Mouse (Mus musculus) heart, embryonic 16.5 days (tissue): Measurements from ENCODE around the gene Zkscan1. TPM values are rescaled to one million over a fixed set of nuclear protein-coding genes. Genes with fewer than 3 reads are reported as not detected.
A peak's percentile ranks its signal among the peaks of the same experiment; 100 is the strongest.

ENCODE experiments used
- ATAC-seq: fragments of 200-750 bp; cut with Nextera tagmentation; replicated peaks from 2 replicates; pipeline ENCODE4 v1.8.0; 2017; ENCODE audit warnings: moderate number of reproducible peaks; ENCODE audit not compliant: insufficient read depth, low FRiP score; ENCODE audit errors: extremely low read depth
- H3K27ac ChIP-seq: fragments of 300-500 bp; sonication (generic); 2 replicates; pipeline ENCODE4 v1.5.1; 2014; ENCODE audit warnings: mild to moderate bottlenecking, low read length, control low read depth, moderate library complexity
- H3K27me3 ChIP-seq: fragments of 300-500 bp; sonication (generic); 2 replicates; pipeline ENCODE4 v1.6.1; 2014; ENCODE audit warnings: low read length, mixed read lengths; ENCODE audit not compliant: control insufficient read depth, insufficient read depth
- H3K36me3 ChIP-seq: fragments of 300-500 bp; sonication (generic); 2 replicates; pipeline ENCODE4 v1.6.1; 2014; ENCODE audit not compliant: control insufficient read depth, insufficient read depth
- H3K4me1 ChIP-seq: fragments of 300-500 bp; sonication (generic); 2 replicates; pipeline ENCODE4 v1.6.1; 2014; ENCODE audit warnings: low read length, mixed read lengths; ENCODE audit not compliant: control insufficient read depth, insufficient read depth
- H3K4me2 ChIP-seq: fragments of 300-500 bp; sonication (generic); 2 replicates; pipeline ENCODE4 v1.6.1; 2014; ENCODE audit warnings: low read depth, mild to moderate bottlenecking, control low read depth, low read length
- H3K4me3 ChIP-seq: fragments of 300-500 bp; sonication (generic); 2 replicates; pipeline ENCODE4 v1.5.1; 2014; ENCODE audit warnings: mild to moderate bottlenecking, control low read depth, low read length
- H3K9ac ChIP-seq: fragments of 300-500 bp; sonication (generic); 2 replicates; pipeline ENCODE4 v1.6.1; 2014; ENCODE audit warnings: low read length, control low read depth
- H3K9me3 ChIP-seq: fragments of 300-500 bp; sonication (generic); replicated peaks from 2 replicates; pipeline ENCODE4 v1.6.1; 2016; ENCODE audit warnings: low read length; ENCODE audit not compliant: control insufficient read depth
- WGBS: fragments of 180-500 bp; shearing (Covaris S2); extraction: QIAGEN DNeasy Blood & Tissue Kit; methylation state at CpG from one replicate; pipeline ENCODE4 v1.1.7; 2014; 5-methylcytosine and 5-hydroxymethylcytosine counted together
- polyA plus RNA-seq: library from polyadenylated mRNA; unstranded; fragments of >200 nt; fragmentation: Nextera tagmentation; extraction: Ambion mirVana; gene quantifications from 2 replicates; pipeline ENCODE4 v1.2.1, GENCODE M21; 2015

Gene Zkscan1
- polyA plus RNA-seq, 1 experiment from 2014 or later: 10.1 TPM

DNA sequence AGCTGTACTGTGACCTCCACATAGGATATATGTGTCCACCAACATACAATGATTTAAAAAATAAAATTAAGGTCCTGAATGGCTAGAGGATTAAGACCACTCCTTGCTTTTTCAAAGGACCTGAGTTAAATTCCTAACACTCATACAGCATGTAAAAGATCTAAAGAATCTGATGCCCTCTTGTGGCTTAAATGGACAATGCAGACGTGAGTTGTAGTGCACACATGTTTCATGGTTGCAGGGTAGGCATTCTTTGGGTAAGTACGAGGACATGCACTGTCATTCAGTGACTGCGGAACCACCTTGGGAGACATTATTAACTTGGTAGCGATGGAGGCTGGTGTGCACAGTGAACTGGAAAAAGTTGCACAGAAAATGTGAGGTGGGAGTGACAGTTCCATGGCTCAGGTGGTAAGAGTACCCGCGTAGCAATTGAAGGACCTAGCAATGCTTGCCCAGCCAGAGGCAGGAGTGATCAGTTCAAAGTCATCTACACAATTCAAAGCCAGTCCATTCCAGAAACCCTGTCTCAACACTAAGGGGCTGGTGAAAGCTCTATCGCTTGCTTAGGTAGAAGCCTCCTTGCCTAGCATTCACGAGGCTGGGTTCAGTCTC, 53.2 kb downstream of the Zkscan1 start:
- peaks cover 25% of the 10 kb centered on the region for H3K36me3 ChIP-seq
- no peak overlapping the region for H3K9ac ChIP-seq
- H3K27me3 ChIP-seq: no peaks in the 10 kb centered on the region
- no peak overlapping the region for H3K4me2 ChIP-seq
- no peaks in the 10 kb centered on the region for H3K4me1 ChIP-seq
- ATAC-seq: peak; percentile 32
- H3K4me3 ChIP-seq: no peak overlapping the region
- H3K27ac ChIP-seq: no peak overlapping the region
- WGBS: 60% methylated on average over 8 of the region's 8 CpGs
- no peaks in the 10 kb centered on the region for H3K9me3 ChIP-seq

DNA sequence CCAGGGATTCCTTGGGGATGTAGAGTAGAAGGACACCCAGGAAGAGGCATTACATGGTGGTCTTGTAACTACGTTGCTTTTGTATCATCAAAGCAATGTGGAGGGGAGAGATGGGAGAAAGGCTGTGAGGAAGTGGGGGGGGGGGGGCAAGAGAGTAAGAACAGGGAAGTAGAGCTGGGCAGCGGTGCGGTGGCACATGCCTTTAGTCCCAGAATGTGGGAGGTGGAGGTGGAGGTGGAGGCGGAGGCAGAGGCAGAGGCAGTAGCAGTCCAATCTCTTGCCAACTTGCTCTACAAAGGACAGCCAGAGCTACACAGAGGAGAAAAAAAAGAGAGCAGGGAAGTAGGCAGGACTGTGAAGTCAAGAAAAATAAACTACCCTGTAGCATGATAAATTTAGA, 53.7 kb downstream of the Zkscan1 start:
- ATAC-seq: no peak
- H3K36me3 ChIP-seq: peaks cover 25% of the 10 kb centered on the region
- WGBS: 68% methylated on average over 4 of the region's 4 CpGs
- H3K4me3 ChIP-seq: no peak overlapping the region
- no peak overlapping the region for H3K4me2 ChIP-seq
- H3K4me1 ChIP-seq: no peaks in the 10 kb centered on the region
- no peaks in the 10 kb centered on the region for H3K27me3 ChIP-seq
- no peak overlapping the region for H3K27ac ChIP-seq
- H3K9me3 ChIP-seq: no peaks in the 10 kb centered on the region
- no peak overlapping the region for H3K9ac ChIP-seq

DNA sequence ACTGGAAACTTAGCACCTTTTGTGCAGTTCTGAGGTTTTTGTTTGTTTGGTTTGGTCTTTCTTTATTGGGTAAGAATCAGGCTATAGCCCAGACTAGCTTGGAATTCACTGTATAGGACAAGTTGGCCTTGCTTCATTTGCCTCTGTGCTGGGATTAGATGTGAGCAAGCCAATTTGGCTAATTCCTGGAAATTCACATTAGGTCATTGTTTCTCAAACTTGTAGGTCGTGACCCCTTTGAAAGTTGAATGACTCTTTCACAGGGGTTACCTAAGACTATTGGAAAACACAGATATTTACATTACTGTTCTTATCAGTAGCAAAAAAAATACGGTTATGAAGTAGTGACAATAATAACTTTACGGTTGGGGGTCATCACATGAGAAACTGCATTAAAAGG, 69.5 kb downstream of the Zkscan1 start:
- Histone ChIP-seq H3K4me2 (peak overlapping the region; percentile 87), H3K9ac (peak overlapping the region; percentile 89), H3K9me3 (no peaks in the 10 kb centered on the region), H3K4me3 (peak overlapping the region; percentile 90), H3K36me3 (peaks cover 11% of the 10 kb centered on the region), H3K27me3 (no peaks in the 10 kb centered on the region), H3K27ac (no peak overlapping the region), H3K4me1 (peaks cover 8% of the 10 kb centered on the region)
- ATAC-seq: no peak
- 72% methylated on average over 3 of the region's 3 CpGs for WGBS

DNA sequence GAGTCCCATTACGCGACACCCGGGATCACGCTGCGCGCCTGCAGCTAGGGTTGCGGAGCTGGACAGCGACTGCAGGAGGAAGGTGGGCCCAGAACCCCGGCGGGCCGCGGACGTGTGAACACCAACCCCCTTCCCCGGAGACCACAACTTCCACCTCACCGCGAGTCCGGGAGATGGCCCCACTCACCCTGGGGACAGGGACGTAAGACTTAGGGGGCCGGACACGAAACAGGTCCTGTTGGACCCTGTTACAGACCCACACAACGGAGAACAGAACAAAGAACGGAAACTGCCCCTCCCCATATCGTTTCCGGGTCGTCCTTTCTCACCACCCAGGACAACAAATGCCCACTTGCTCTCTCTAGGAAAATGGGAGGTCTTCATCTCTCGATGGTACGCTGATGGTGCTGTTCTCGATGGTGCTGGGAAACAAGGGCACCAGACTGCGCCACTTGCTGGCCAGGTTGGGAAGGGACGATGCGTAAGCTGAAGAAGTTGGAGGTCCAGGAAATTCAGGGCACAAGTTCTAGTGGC, 70.6 kb downstream of the Zkscan1 start, which contains the start of gene Zfp113:
Zfp113 (minus strand) TSS at position 302 of the 534 bp plus-strand sequence.
- H3K9me3 ChIP-seq: no peaks in the 10 kb centered on the region
- WGBS: 1% methylated on average over 31 of the region's 31 CpGs
- ATAC-seq: peak; percentile 96

More for the DNA sequence above, 70.6 kb downstream of the Zkscan1 start, which contains the start of gene Zfp113:
- H3K27ac ChIP-seq: peak within 1 kb of the TSS; percentile 88
- peak within 1 kb of the TSS; percentile 89 for H3K9ac ChIP-seq
- H3K4me3 ChIP-seq: peak within 1 kb of the TSS; percentile 90
- H3K36me3 ChIP-seq: peaks cover 7% of the 10 kb centered on the region
- H3K4me2 ChIP-seq: peak within 1 kb of the TSS; percentile 87
- peaks cover 10% of the 10 kb centered on the region for H3K4me1 ChIP-seq
- H3K27me3 ChIP-seq: no peaks in the 10 kb centered on the region

Other genes with a start within 250 kb of the Zkscan1 start
- gene Pilra, start 248.8 kb upstream of the Zkscan1 start, polyA plus RNA-seq: 2.0 TPM in 2 replicates
- gene Pilrb1, start 227.0 kb upstream of the Zkscan1 start, polyA plus RNA-seq: 0.77 and 0.89 TPM in 2 replicates
- 1.7 and 1.8 TPM in 2 replicates for gene Pilrb2, start 213.3 kb upstream of the Zkscan1 start, polyA plus RNA-seq
- 0.07 and 0.26 TPM in 2 replicates for gene Cyp3a13, start 163.5 kb upstream of the Zkscan1 start, polyA plus RNA-seq
- 0.26 TPM in 1 of 2 replicates, not detected in the other for gene Gjc3, start 122.0 kb upstream of the Zkscan1 start, polyA plus RNA-seq
- 0.22 TPM in 1 of 2 replicates, not detected in the other for gene Azgp1, start 103.6 kb upstream of the Zkscan1 start, polyA plus RNA-seq
- not detected in 2 replicates for gene Smok3a, start 63.8 kb upstream of the Zkscan1 start, polyA plus RNA-seq
- not detected in 2 replicates for gene Smok3b, start 63.7 kb upstream of the Zkscan1 start, polyA plus RNA-seq
- gene Smok3c, start 31.9 kb upstream of the Zkscan1 start, polyA plus RNA-seq: not detected in 2 replicates
- 37.6 and 42.7 TPM in 2 replicates for gene Zscan21, start 31.8 kb downstream of the Zkscan1 start, polyA plus RNA-seq
- 11.5 and 12.0 TPM in 2 replicates for gene Zfp113, start 70.7 kb downstream of the Zkscan1 start, polyA plus RNA-seq
- gene Cops6, start 76.0 kb downstream of the Zkscan1 start, polyA plus RNA-seq: 280 and 293 TPM in 2 replicates
- 11.6 and 13.0 TPM in 2 replicates for gene Ap4m1, start 86.9 kb downstream of the Zkscan1 start, polyA plus RNA-seq
- 113 and 126 TPM in 2 replicates for gene Mcm7, start 87.3 kb downstream of the Zkscan1 start, polyA plus RNA-seq
- gene Taf6, start 102.4 kb downstream of the Zkscan1 start, polyA plus RNA-seq: 58.9 and 59.8 TPM in 2 replicates
- 22.3 and 23.8 TPM in 2 replicates for gene Cnpy4, start 102.4 kb downstream of the Zkscan1 start, polyA plus RNA-seq
- gene Mblac1, start 109.2 kb downstream of the Zkscan1 start, polyA plus RNA-seq: 6.1 and 6.3 TPM in 2 replicates
- not detected in 2 replicates for gene Nxpe5, start 140.8 kb downstream of the Zkscan1 start, polyA plus RNA-seq
- gene Lamtor4, start 170.4 kb downstream of the Zkscan1 start, polyA plus RNA-seq: 71.9 and 79.3 TPM in 2 replicates
- 2.2 and 3.0 TPM in 2 replicates for gene BC037034, start 178.9 kb downstream of the Zkscan1 start, polyA plus RNA-seq
- 0.45 and 0.65 TPM in 2 replicates for gene Gal3st4, start 187.8 kb downstream of the Zkscan1 start, polyA plus RNA-seq
- gene Gm43720, start 194.9 kb downstream of the Zkscan1 start, polyA plus RNA-seq: 0.09 and 0.10 TPM in 2 replicates
- 5.7 and 7.7 TPM in 2 replicates for gene Gpc2, start 194.9 kb downstream of the Zkscan1 start, polyA plus RNA-seq
- 2.0 and 2.2 TPM in 2 replicates for gene Stag3, start 195.2 kb downstream of the Zkscan1 start, polyA plus RNA-seq